Mouse (Mus musculus) ES-Bruce4 (cell line): Measurements from ENCODE around the gene Pin1. TPM values are rescaled to one million over a fixed set of nuclear protein-coding genes. Genes with fewer than 3 reads are reported as not detected.
"Not testable (repeated sequence)": the region's sequence is repeated elsewhere in the genome, so short reads cannot be mapped to it uniquely, and the experiment has no call there.

Experiments
- H3K27ac ChIP-seq: 2 replicates; pipeline ENCODE4 v1.5.1; 2012; ENCODE audit warnings: low read length, inconsistent platforms; ENCODE audit not compliant: insufficient read depth
- H3K27me3 ChIP-seq: 2 replicates; pipeline ENCODE4 v1.6.1; 2012; ENCODE audit warnings: mild to moderate bottlenecking, low read length, inconsistent platforms; ENCODE audit not compliant: control insufficient read depth, poor library complexity, insufficient read depth, severe bottlenecking
- H3K36me3 ChIP-seq: 2 replicates; pipeline ENCODE4 v1.6.1; 2012; ENCODE audit warnings: inconsistent platforms, mild to moderate bottlenecking, low read length, moderate library complexity; ENCODE audit not compliant: control insufficient read depth, poor library complexity, insufficient read depth, severe bottlenecking
- H3K4me1 ChIP-seq: one replicate; pipeline ENCODE4 v1.8.1; 2011; ENCODE audit warnings: low read length; ENCODE audit not compliant: control insufficient read depth, insufficient read depth
- H3K4me3 ChIP-seq: 2 replicates; pipeline ENCODE4 v1.5.1; 2011; ENCODE audit warnings: low read depth, mild to moderate bottlenecking, low read length
- H3K9ac ChIP-seq: 2 replicates; pipeline ENCODE4 v1.6.1; 2012; ENCODE audit warnings: low read depth, mild to moderate bottlenecking, inconsistent platforms; ENCODE audit not compliant: poor library complexity, severe bottlenecking
- H3K9me3 ChIP-seq: replicated peaks from 2 replicates; pipeline ENCODE4 v1.6.1; 2012; ENCODE audit warnings: mild to moderate bottlenecking, low read length, inconsistent platforms; ENCODE audit not compliant: control insufficient read depth, poor library complexity, insufficient read depth, severe bottlenecking
- CTCF ChIP-seq: IDR thresholded peaks from one replicate; pipeline ENCODE4 v1.8.1; 2011; ENCODE audit warnings: low read depth, low read length
- EP300 ChIP-seq: IDR thresholded peaks from 2 replicates; pipeline ENCODE4 v1.6.1; 2011; ENCODE audit warnings: low read depth, low read length; ENCODE audit not compliant: insufficient read depth
- POLR2A ChIP-seq: IDR thresholded peaks from one replicate; pipeline ENCODE4 v1.8.1; 2011; ENCODE audit warnings: low read length; ENCODE audit not compliant: insufficient read depth
- polyA plus RNA-seq: library from polyadenylated mRNA; stranded (reverse); fragments of >200 nt; gene quantifications from 2 replicates; pipeline ENCODE4 v1.2.4, GENCODE M21; 2011; ENCODE audit warnings: low read depth; ENCODE audit not compliant: missing spikeins, insufficient read depth, insufficient read length

Gene Pin1
- polyA plus RNA-seq, 1 experiment: 17.6 TPM

- no peak overlapping the region for H3K27ac ChIP-seq
Measured at GRCm38 (mm10) chr9:20685081-20685861, 33.4 kb downstream of the Pin1 start.

GRCm38 (mm10) chr9:20689403-20689802, 37.5 kb downstream of the Pin1 start:
- H3K36me3 ChIP-seq: no peaks in the 10 kb centered on the region
- peaks cover 4% of the 10 kb centered on the region for H3K4me1 ChIP-seq
- H3K27ac ChIP-seq: peak overlapping the region; percentile 29
- H3K27me3 ChIP-seq: no peaks in the 10 kb centered on the region
- no peak overlapping the region for H3K9ac ChIP-seq
- no peak for TF ChIP-seq EP300
- TF ChIP-seq CTCF: no peak
- TF ChIP-seq POLR2A: no peak
- no peak overlapping the region for H3K4me3 ChIP-seq
- H3K9me3 ChIP-seq: no peaks in the 10 kb centered on the region

More at GRCm38 (mm10) chr9:20685081-20685861, 33.4 kb downstream of the Pin1 start:
- no peaks in the 10 kb centered on the region for H3K9me3 ChIP-seq
- H3K9ac ChIP-seq: no peak overlapping the region
- no peak overlapping the region for H3K4me3 ChIP-seq
- H3K36me3 ChIP-seq: no peaks in the 10 kb centered on the region
- no peaks in the 10 kb centered on the region for H3K27me3 ChIP-seq
- H3K4me1 ChIP-seq: peaks cover 4% of the 10 kb centered on the region
- no peak for TF ChIP-seq EP300
- no peak for TF ChIP-seq POLR2A
- no peak for TF ChIP-seq CTCF

- H3K27me3 ChIP-seq: no peaks in the 10 kb centered on the region
- no peak overlapping the region for H3K9ac ChIP-seq
- H3K9me3 ChIP-seq: no peaks in the 10 kb centered on the region
- peaks cover 4% of the 10 kb centered on the region for H3K4me1 ChIP-seq
- no peaks in the 10 kb centered on the region for H3K36me3 ChIP-seq
- no peak for TF ChIP-seq EP300
- no peak for TF ChIP-seq POLR2A
- TF ChIP-seq CTCF: no peak
- peak overlapping the region; percentile 29 for H3K27ac ChIP-seq
- no peak overlapping the region for H3K4me3 ChIP-seq
Measured at GRCm38 (mm10) chr9:20689913-20690312, 38.0 kb downstream of the Pin1 start.

GRCm38 (mm10) chr9:20690449-20690848, 38.6 kb downstream of the Pin1 start:
- H3K36me3 ChIP-seq, H3K27ac ChIP-seq, H3K9me3 ChIP-seq, H3K4me1 ChIP-seq, H3K4me3 ChIP-seq, H3K9ac ChIP-seq, H3K27me3 ChIP-seq: not testable (repeated sequence)

GRCm38 (mm10) chr9:20692863-20693262, 41.0 kb downstream of the Pin1 start:
- H3K4me3 ChIP-seq: no peak overlapping the region
- TF ChIP-seq CTCF (no peak), EP300 (no peak), POLR2A (no peak)
- peaks cover 4% of the 10 kb centered on the region for H3K4me1 ChIP-seq
- no peaks in the 10 kb centered on the region for H3K27me3 ChIP-seq
- no peaks in the 10 kb centered on the region for H3K36me3 ChIP-seq
- H3K27ac ChIP-seq: no peak overlapping the region
- H3K9ac ChIP-seq: no peak overlapping the region
- no peaks in the 10 kb centered on the region for H3K9me3 ChIP-seq

- Histone ChIP-seq H3K9me3 (no peaks in the 10 kb centered on the region), H3K36me3 (no peaks in the 10 kb centered on the region), H3K27ac (no peak overlapping the region), H3K4me1 (peaks cover 4% of the 10 kb centered on the region), H3K4me3 (peak overlapping the region; percentile 44), H3K9ac (peak overlapping the region; percentile 42; the same call in 1 of the 2 replicates), H3K27me3 (no peaks in the 10 kb centered on the region)
- TF ChIP-seq POLR2A (no peak), CTCF (no peak), EP300 (no peak)
Measured at GRCm38 (mm10) chr9:20694721-20695235, 42.9 kb downstream of the Pin1 start.
